Mouse (Mus musculus): Measurements from ENCODE around the gene Adcyap1. TPM values are rescaled to one million over a fixed set of nuclear protein-coding genes. Genes with fewer than 3 reads are reported as not detected.
A peak's percentile ranks its signal among the peaks of the same experiment; 100 is the strongest.

Adcyap1 gene
- total RNA-seq (2021): not detected
- long read RNA-seq, experiment 1: 0 reads
- long read RNA-seq, experiment 2: 0 reads

GRCm38 (mm10) chr17:93198717-93199116 is at the start of gene Adcyap1:
Gene Adcyap1 (plus strand): TSS chr17:93199017.
- H3K27ac ChIP-seq: no peak within 1 kb of the TSS
- no peak within 1 kb of the TSS for H3K4me3 ChIP-seq
- intact Hi-C loops (cut with DNase I): no loop called here
- TF ChIP-seq CTCF (IDR thresholded peaks at IDR 0.05): no peak
- no peak for DNase-seq

- peak; percentile 61 for TF ChIP-seq CTCF (IDR thresholded peaks at IDR 0.05)
- H3K4me3 ChIP-seq: no peak overlapping the region
- no peak overlapping the region for H3K27ac ChIP-seq
- intact Hi-C loops (cut with DNase I): no loop called here
- DNase-seq: peak; percentile 18
These were observed 40.5 kb upstream of the Adcyap1 start for GRCm38 (mm10) chr17:93158280-93158851.

DNA sequence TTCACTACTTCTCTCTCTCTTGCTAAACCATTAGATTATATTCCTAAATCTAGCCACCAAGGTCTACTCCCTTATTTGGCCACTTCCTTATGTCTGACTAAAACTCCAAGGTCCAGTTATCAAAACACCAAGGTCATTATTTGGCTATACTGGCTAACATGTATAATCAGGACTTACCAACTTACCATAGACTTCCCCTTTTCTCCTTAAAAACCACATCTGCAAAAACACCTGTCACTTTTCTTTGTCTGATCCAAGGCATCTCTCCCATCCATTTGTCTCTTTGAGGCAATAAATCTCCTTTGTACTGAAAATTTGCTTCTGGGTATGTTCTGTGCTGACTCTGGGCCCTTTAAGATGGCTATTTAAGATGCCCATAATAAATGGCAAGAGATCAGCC is 29.2 kb upstream of the Adcyap1 start:
- no peak for TF ChIP-seq CTCF (IDR thresholded peaks at IDR 0.05)
- intact Hi-C loops (cut with DNase I): no loop called here
- no peak overlapping the region for H3K27ac ChIP-seq
- no peak overlapping the region for H3K4me3 ChIP-seq
- DNase-seq: no peak

DNA sequence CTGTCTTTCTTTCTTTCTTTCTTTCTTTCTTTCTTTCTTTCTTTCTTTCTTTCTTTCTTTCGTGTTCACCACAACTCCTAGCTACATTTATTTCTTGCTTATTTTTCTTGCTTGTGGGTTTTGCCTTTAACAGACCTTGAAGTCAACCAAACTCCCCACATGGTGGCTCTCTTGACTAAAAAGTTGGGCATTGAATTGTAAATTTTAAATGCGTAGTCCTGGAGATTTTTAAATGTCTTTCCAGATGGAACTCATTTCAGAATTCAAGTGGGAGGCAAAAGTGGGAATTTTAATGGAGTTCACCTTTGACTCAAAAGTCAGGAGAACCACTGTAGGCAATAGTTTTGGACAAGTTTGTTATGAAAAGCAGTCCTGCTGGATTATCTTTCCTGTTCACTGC is 2.0 kb upstream of the Adcyap1 start:
- Histone ChIP-seq H3K27ac (no peak overlapping the region), H3K4me3 (no peak overlapping the region)
- intact Hi-C loops (cut with DNase I): no loop called here
- DNase-seq: no peak
- TF ChIP-seq CTCF (IDR thresholded peaks at IDR 0.05): no peak

DNA sequence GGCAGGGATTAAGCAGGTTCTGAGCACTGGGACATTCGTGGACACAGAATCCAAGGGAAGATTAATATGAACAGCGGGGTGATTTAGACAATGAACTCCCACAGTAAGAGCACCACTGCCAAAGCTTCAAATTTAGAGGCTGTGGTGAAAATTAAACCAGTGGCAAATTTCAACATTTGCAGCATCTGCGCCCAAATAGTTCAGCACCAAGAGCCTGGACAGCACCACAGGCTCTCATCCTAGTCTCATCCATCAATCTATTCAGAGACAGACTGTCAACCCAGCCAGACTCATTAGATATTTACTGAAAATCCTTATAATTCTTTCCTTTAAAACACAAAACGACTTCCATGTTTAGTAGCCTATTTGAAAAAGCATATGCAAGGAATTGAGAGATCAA is 604 bp upstream of the Adcyap1 start:
- Histone ChIP-seq H3K4me3 (no peak overlapping the region), H3K27ac (no peak overlapping the region)
- DNase-seq: no peak
- intact Hi-C loops (cut with DNase I): no loop called here
- TF ChIP-seq CTCF (IDR thresholded peaks at IDR 0.05): no peak

- Histone ChIP-seq H3K4me3 (no peak overlapping the region), H3K27ac (no peak overlapping the region)
- TF ChIP-seq CTCF (IDR thresholded peaks at IDR 0.05): no peak
- no peak for DNase-seq
- intact Hi-C loops (cut with DNase I): no loop called here
These were observed 401 bp downstream of the Adcyap1 start for GRCm38 (mm10) chr17:93199218-93199617.

DNA sequence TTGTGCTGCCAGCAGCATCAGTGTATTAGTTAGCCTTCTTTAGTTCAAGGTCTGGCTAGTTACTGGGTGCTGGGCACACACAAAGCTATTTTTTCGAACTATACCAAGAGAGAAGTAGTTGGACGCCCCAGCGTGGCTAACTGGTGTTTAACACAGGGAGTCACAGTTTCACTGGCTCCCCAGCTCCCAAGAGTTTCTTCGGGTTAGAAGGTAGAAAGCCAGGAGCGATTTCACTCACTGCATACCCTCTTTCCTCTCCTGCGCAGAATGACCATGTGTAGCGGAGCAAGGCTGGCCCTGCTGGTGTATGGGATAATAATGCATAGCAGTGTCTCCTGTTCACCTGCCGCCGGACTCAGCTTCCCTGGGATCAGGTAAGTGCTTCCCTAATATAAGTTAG is 930 bp downstream of the Adcyap1 start:
- intact Hi-C loops (cut with DNase I): no loop called here

GRCm38 (mm10) chr17:93200386-93201264 is 1.8 kb downstream of the Adcyap1 start:
- Histone ChIP-seq H3K4me3 (no peak overlapping the region), H3K27ac (no peak overlapping the region)
- TF ChIP-seq CTCF (IDR thresholded peaks at IDR 0.05): no peak
- intact Hi-C loops (cut with DNase I): no loop called here
- DNase-seq: no peak

More for the DNA sequence above, 930 bp downstream of the Adcyap1 start:
- no peak overlapping the region for H3K27ac ChIP-seq
- TF ChIP-seq CTCF (IDR thresholded peaks at IDR 0.05): no peak
- H3K4me3 ChIP-seq: no peak overlapping the region
- DNase-seq: no peak

- no peak for TF ChIP-seq CTCF (IDR thresholded peaks at IDR 0.05)
- no peak for DNase-seq
- H3K27ac ChIP-seq: no peak overlapping the region
- no peak overlapping the region for H3K4me3 ChIP-seq
- intact Hi-C loops (cut with DNase I): no loop called here
These were observed 2.6 kb downstream of the Adcyap1 start for GRCm38 (mm10) chr17:93201265-93201925.

DNA sequence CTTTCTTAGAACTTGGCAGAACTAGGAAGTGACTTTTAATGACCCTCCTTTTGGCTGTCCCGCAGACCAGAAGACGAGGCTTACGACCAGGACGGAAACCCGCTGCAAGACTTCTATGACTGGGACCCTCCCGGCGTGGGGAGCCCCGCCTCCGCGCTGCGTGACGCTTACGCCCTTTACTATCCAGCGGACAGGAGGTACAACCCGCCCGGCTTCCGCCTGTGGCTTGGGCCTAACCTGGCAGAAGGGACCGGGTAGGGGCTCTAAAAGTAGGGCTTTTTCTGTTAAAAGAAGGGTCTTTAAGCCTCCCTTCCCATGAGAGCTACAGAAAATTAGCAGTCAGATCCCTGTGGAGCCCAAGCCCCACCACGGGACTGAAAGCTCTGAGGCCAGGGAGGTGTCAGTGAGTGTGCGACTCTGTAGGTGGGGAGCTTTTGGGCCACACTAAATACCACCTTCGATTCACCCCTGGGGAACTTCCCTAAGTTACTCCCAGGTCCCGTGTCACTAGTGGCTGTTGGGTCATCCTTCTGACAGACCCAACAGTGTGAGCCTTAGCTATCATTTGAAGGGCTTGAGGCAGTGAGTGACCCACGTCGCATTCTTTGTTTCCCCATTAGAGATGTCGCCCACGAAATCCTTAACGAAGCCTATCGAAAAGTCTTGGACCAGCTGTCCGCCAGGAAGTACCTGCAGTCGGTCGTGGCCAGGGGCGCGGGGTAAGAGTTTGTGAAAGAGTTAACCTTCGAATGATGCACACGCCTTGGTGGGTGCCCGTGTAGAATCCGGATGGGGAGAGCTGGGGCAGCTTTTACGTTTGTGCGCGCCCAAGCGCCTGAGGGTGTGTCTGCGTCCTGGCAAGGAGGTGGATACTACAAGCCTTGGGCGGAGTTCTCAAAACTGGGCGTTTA is 3.6 kb downstream of the Adcyap1 start:
- Histone ChIP-seq H3K4me3 (no peak overlapping the region), H3K27ac (no peak overlapping the region)
- TF ChIP-seq CTCF (IDR thresholded peaks at IDR 0.05): no peak
- intact Hi-C loops (cut with DNase I): no loop called here
- no peak for DNase-seq

GRCm38 (mm10) chr17:93203076-93204031 is 4.5 kb downstream of the Adcyap1 start:
- H3K4me3 ChIP-seq: no peak overlapping the region
- H3K27ac ChIP-seq: no peak overlapping the region
- intact Hi-C loops (cut with DNase I): no loop called here
- DNase-seq: no peak
- TF ChIP-seq CTCF (IDR thresholded peaks at IDR 0.05): no peak

All from gastrocnemius, adult 2 months (tissue).